In the genomic region with DNA sequence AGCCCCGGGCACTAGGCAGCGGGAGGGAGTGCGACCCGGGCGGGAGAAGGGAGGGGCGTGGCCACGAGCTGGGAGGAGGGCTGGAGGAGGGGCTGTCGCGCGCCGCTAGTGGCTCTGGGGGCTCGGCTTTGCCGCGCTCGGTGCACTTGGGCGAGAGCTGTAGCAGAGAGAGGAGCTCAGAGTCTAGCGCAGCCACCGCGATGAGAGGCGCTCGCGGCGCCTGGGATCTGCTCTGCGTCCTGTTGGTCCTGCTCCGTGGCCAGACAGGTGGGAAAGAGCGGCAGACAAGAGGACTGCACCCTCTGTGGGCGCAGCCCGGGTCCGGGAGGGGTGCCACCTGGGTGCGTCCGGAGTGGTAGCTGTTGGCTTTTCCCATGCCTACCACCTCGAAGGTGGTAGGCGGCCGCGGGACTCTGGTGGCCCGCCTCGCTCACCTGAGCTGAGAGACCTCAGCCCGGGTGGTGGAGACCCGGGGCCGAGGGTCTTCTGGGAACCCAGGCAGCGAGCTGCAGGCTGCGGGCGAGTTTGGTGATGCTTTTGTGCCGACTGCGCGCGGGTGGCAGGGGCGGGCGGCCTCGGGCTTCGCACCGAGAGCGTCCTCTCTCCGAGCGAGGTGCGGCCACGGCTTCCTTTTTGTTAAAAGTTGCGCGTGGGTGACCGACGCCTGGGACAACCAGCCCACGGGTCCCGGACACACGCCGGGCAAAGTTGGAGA, we compare ENCODE assay signal across 7 mouse cellular contexts. TPM values are rescaled to one million over a fixed set of nuclear protein-coding genes. Genes with fewer than 3 reads are reported as not detected.
DNase-seq lines count a peak whose midpoint lies in the region; ATAC-seq and TF ChIP-seq lines count a peak whose summit lies in the region.

A gene (plus strand): TSS at position 65 of the 715 bp plus-strand sequence.

- H3K4me1 ChIP-seq in heart, embryonic 13.5 days: peaks cover 29% of the 10 kb centered on the region
- H3K4me1 ChIP-seq in kidney, postnatal 0 days (replicated peaks; ENCODE audit: insufficient read depth, low read length): 0 out of 2 replicates have a peak, but pooled peaks cover 2% of the 10 kb centered on the region
- H3K4me1 ChIP-seq in liver, embryonic 11.5 days (replicated peaks; ENCODE audit: control insufficient read depth, insufficient read depth, low read length): peaks cover 37% of the 10 kb centered on the region
- peaks cover 14% of the 10 kb centered on the region; the same call in 1 of the 2 replicates for H3K4me1 ChIP-seq in stomach, embryonic 15.5 days

- peak; percentile 70 for DNase-seq in c-Kit-positive CD71-positive TER-119-negative erythroid progenitor cells, embryonic 14.5 days (ENCODE audit: low read depth)
- peak; percentile 93 for DNase-seq in kidney, postnatal 0 days (ENCODE audit: low spot score)
- peak; percentile 91 for DNase-seq in liver, embryonic 11.5 days (ENCODE audit: low spot score)
- DNase-seq in neural tube, embryonic 10.5 days (ENCODE audit: extremely low spot score, low spot score): peak; percentile 90

- under 1% methylated on average over 65 of the region's 65 CpGs for WGBS in heart, embryonic 13.5 days
- WGBS in kidney, postnatal 0 days: under 1% methylated on average over 65 of the region's 65 CpGs
- WGBS in liver, embryonic 11.5 days: under 1% methylated on average over 65 of the region's 65 CpGs
- under 1% methylated on average over 61 of the region's 65 CpGs for WGBS in stomach, embryonic 15.5 days

- H3K9me3 ChIP-seq in heart, embryonic 13.5 days: no peaks in the 10 kb centered on the region
- no peaks in the 10 kb centered on the region for H3K9me3 ChIP-seq in kidney, postnatal 0 days (replicated peaks; ENCODE audit: low read length)
- H3K9me3 ChIP-seq in liver, embryonic 11.5 days (ENCODE audit: control insufficient read depth, low read length): no peaks in the 10 kb centered on the region
- H3K9me3 ChIP-seq in stomach, embryonic 15.5 days: no peaks in the 10 kb centered on the region

- TF ChIP-seq CTCF in kidney, postnatal 0 days (IDR thresholded peaks at IDR 0.05; ENCODE audit: low read depth): no peak

- peak within 1 kb of the TSS; percentile 83 for H3K9ac ChIP-seq in heart, embryonic 13.5 days
- peak within 1 kb of the TSS; percentile 64 for H3K9ac ChIP-seq in kidney, postnatal 0 days (ENCODE audit: low read depth, low read length)
- H3K9ac ChIP-seq in liver, embryonic 11.5 days (ENCODE audit: low read depth, low read length): peak within 1 kb of the TSS; percentile 87
- peak within 1 kb of the TSS; percentile 47 for H3K9ac ChIP-seq in stomach, embryonic 15.5 days

- peak within 1 kb of the TSS; percentile 100 for H3K4me2 ChIP-seq in heart, embryonic 13.5 days
- peak within 1 kb of the TSS; percentile 99 for H3K4me2 ChIP-seq in kidney, postnatal 0 days (ENCODE audit: low read length)
- peak within 1 kb of the TSS; percentile 98 for H3K4me2 ChIP-seq in liver, embryonic 11.5 days
- peak within 1 kb of the TSS; percentile 99 for H3K4me2 ChIP-seq in stomach, embryonic 15.5 days

- ATAC-seq in erythroblast, adult 5-6 weeks (replicated peaks; ENCODE audit: low FRiP score, poor library complexity, severe bottlenecking): peak; percentile 62; the same call in 1 of the 2 replicates
- peak; percentile 85 for ATAC-seq in heart, embryonic 13.5 days (ENCODE audit: extremely low read depth, insufficient number of reproducible peaks, low FRiP score, low TSS enrichment)
- ATAC-seq in kidney, postnatal 0 days (replicated peaks; ENCODE audit: low FRiP score, low read depth): peak; percentile 85
- peak; percentile 85 for ATAC-seq in liver, embryonic 11.5 days (replicated peaks; ENCODE audit: low FRiP score)
- ATAC-seq in stomach, embryonic 15.5 days (ENCODE audit: insufficient read depth, low FRiP score, low read depth): peak; percentile 89

- H3K36me3 ChIP-seq in heart, embryonic 13.5 days: no peaks in the 10 kb centered on the region
- H3K36me3 ChIP-seq in kidney, postnatal 0 days (ENCODE audit: insufficient read depth, low read length): no peaks in the 10 kb centered on the region
- H3K36me3 ChIP-seq in liver, embryonic 11.5 days (ENCODE audit: control insufficient read depth, insufficient read depth, low read length): no peaks in the 10 kb centered on the region
- H3K36me3 ChIP-seq in stomach, embryonic 15.5 days: no peaks in the 10 kb centered on the region

- H3K27me3 ChIP-seq in heart, embryonic 13.5 days (replicated peaks): peaks cover 53% of the 10 kb centered on the region
- no peaks in the 10 kb centered on the region for H3K27me3 ChIP-seq in kidney, postnatal 0 days (ENCODE audit: insufficient read depth, low read length)
- no peaks in the 10 kb centered on the region for H3K27me3 ChIP-seq in liver, embryonic 11.5 days (replicated peaks; ENCODE audit: control insufficient read depth, insufficient read depth, low read length)
- H3K27me3 ChIP-seq in stomach, embryonic 15.5 days (replicated peaks): no peaks in the 10 kb centered on the region

- 0 out of 2 replicates have a peak within 1 kb of the TSS, but pooled peaks have one; percentile 24 for H3K27ac ChIP-seq in heart, embryonic 13.5 days (replicated peaks)
- H3K27ac ChIP-seq in kidney, postnatal 0 days: 0 out of 2 replicates have a peak within 1 kb of the TSS, but pooled peaks have one; percentile 9
- peak within 1 kb of the TSS; percentile 68 for H3K27ac ChIP-seq in liver, embryonic 11.5 days (ENCODE audit: low read depth, low read length)
- peak within 1 kb of the TSS; percentile 82 for H3K27ac ChIP-seq in stomach, embryonic 15.5 days

- H3K4me3 ChIP-seq in heart, embryonic 13.5 days: peak within 1 kb of the TSS; percentile 72
- peak within 1 kb of the TSS; percentile 57 for H3K4me3 ChIP-seq in kidney, postnatal 0 days (replicated peaks; ENCODE audit: low read depth, low read length)
- peak within 1 kb of the TSS; percentile 84 for H3K4me3 ChIP-seq in liver, embryonic 11.5 days (ENCODE audit: low read depth, low read length)
- H3K4me3 ChIP-seq in stomach, embryonic 15.5 days (replicated peaks): peak within 1 kb of the TSS; percentile 64

RNA-seq across cellular contexts. Expression of the gene that starts here (rescaled TPM):
- total RNA-seq in erythroblast, adult 5-6 weeks (2015; ENCODE audit: low replicate concordance): 33.9 and 39.4 TPM in 2 replicates
- 12.2 and 19.9 TPM in 2 replicates for total RNA-seq in erythroblast, adult 5-6 weeks (2017; ENCODE audit: low replicate concordance)
- polyA plus RNA-seq in heart, embryonic 13.5 days (2015; fragmentation: Nextera tagmentation; extraction: Ambion mirVana): 10.6 and 11.1 TPM in 2 replicates
- polyA plus RNA-seq in kidney, postnatal 0 days (2015; fragmentation: Nextera tagmentation; extraction: Ambion mirVana): 14.5 and 15.6 TPM in 2 replicates
- 54.8 and 65.0 TPM in 2 replicates for polyA plus RNA-seq in liver, embryonic 11.5 days (2014; fragmentation: Nextera tagmentation; extraction: Ambion mirVana)
- 40.9 and 50.6 TPM in 2 replicates for polyA plus RNA-seq in stomach, embryonic 15.5 days (2015; fragmentation: Nextera tagmentation; extraction: Ambion mirVana)

Comparison
In these comparisons a context has a peak if more than half of its experiments do, and no peak if none do; other contexts are left out.
1. Peak in every context shown above with its lines: DNase-seq, ATAC-seq, H3K4me3 ChIP-seq and H3K27ac ChIP-seq.
2. H3K27ac ChIP-seq: peak in every context shown above with its lines; median percentile 82 in stomach, embryonic 15.5 days; 68 in liver, embryonic 11.5 days; 24 in heart, embryonic 13.5 days; 9 in kidney, postnatal 0 days.